13 mouse cellular contexts compared by ENCODE assay signal in the genomic region with DNA sequence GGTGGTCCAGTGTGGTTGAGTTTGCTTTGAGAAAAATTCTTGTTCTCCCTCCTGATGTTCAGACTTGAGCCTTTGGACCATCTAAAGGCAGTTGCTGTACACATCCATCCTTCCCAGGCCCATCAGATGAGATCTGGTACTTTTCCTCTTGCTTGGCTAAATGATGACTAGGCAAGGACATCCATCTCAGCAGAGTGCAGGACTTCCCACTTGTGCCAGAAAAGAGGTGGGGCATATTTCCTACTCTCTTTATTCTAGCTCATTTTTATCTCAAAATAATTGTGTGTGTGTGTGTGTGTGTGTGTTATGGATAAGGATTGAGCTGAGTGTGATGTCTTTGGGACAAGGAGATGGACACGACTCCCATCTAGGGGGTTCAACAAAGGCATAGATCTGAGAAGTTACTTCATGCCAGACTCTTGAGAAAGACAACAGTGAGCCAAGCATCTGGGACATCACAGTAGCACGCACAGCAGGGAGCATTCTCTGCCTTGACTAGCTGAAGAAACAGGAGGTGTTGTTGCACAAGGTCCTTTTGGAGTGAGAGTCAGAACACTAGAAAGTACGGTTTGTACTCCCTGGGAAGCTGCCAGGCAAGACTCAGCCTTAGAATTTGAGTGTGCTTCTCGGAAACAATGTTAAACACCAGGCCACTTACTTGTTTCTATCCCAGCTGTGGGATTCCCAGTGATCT.
DNase-seq lines count a peak whose midpoint lies in the region; ATAC-seq and TF ChIP-seq lines count a peak whose summit lies in the region.
"Had no signal": no experiment of that assay in that cellular context is flagged by ENCODE, and none has a peak within 500 bp of the region (broad histone marks: within the 10 kb centered on the region; RNA-seq: fewer than 3 reads in every experiment).

No protein-coding gene starts in this region.

- intact Hi-C loops in left cerebral cortex, adult 2 months (cut with DNase I), result no loop called here

- no peaks in the 10 kb centered on the region for H3K9me3 ChIP-seq in heart, embryonic 10.5 days
- H3K9me3 ChIP-seq: embryonic facial prominence, embryonic 15.5 days; midbrain, embryonic 12.5 days had no signal

- no peaks in the 10 kb centered on the region for H3K36me3 ChIP-seq in heart, embryonic 10.5 days
- H3K36me3 ChIP-seq: embryonic facial prominence, embryonic 15.5 days; midbrain, embryonic 12.5 days had no signal

- no peak for TF ChIP-seq CTCF in left cerebral cortex, adult 2 months (IDR thresholded peaks at IDR 0.05)

- H3K27me3 ChIP-seq in heart, embryonic 10.5 days (ENCODE audit: insufficient read depth, poor library complexity, severe bottlenecking), result no peaks in the 10 kb centered on the region
- H3K27me3 ChIP-seq: embryonic facial prominence, embryonic 15.5 days; midbrain, embryonic 12.5 days had no signal

- H3K4me3 ChIP-seq in heart, embryonic 10.5 days, result no peak overlapping the region
- H3K4me3 ChIP-seq in left cerebral cortex, adult 2 months, result no peak overlapping the region
- H3K4me3 ChIP-seq: embryonic facial prominence, embryonic 15.5 days; midbrain, embryonic 12.5 days had no signal

- H3K27ac ChIP-seq in heart, embryonic 10.5 days, result no peak overlapping the region
- H3K27ac ChIP-seq in left cerebral cortex, adult 2 months, result no peak overlapping the region
- H3K27ac ChIP-seq: embryonic facial prominence, embryonic 15.5 days; midbrain, embryonic 12.5 days had no signal

- WGBS in heart, embryonic 10.5 days, result 81% methylated on average over 4 of the region's 4 CpGs

- peak; percentile 87 for ATAC-seq in megakaryocyte progenitor cell, adult 5-6 weeks (replicated peaks; ENCODE audit: poor library complexity)
- ATAC-seq: inflammation-experienced regulatory T-cells, adult 6 months had no signal

- DNase-seq in heart, adult 9 months (ENCODE audit: low spot score in 2 of 2), result peak; percentile 54 to 65
- no peak for DNase-seq in heart, embryonic 10.5 days (ENCODE audit: low spot score)
- peak; percentile 43 to 61 for DNase-seq in gastrocnemius, adult 8-10 months (ENCODE audit: low spot score in 2 of 2)
- peak; percentile 77 to 87 for DNase-seq in lung, adult 18-20 months
- DNase-seq in cerebellum, adult 9-10 months, result no peak
- no peak for DNase-seq in left cerebral cortex, adult 2 months (ENCODE audit: extremely low spot score in 1 of 2, low spot score in 2 of 2)
- DNase-seq: cerebellum, postnatal 25 days; kidney, postnatal 4 days; retina, postnatal 1 day had no signal

- no peaks in the 10 kb centered on the region for H3K4me1 ChIP-seq in heart, embryonic 10.5 days
- H3K4me1 ChIP-seq: midbrain, embryonic 12.5 days had no signal

Comparison
In these comparisons a context has a peak if more than half of its experiments do, and no peak if none do; other contexts are left out.
1. DNase-seq: peak in heart, adult 9 months (2 of 2), gastrocnemius, adult 8-10 months (2 of 2) and lung, adult 18-20 months (2 of 2); none in heart, embryonic 10.5 days (single experiment), cerebellum, adult 9-10 months (single experiment) and left cerebral cortex, adult 2 months (0 of 2).